8 mouse cellular contexts compared by ENCODE assay signal in genomic region chr8:84662581-84663065, GRCm38 (mm10). TPM values are rescaled to one million over a fixed set of nuclear protein-coding genes. Genes with fewer than 3 reads are reported as not detected.
DNase-seq lines count a peak whose midpoint lies in the region; ATAC-seq and TF ChIP-seq lines count a peak whose summit lies in the region.

TSS of gene Ier2 (minus strand) at chr8:84662852.

- H3K9me3 ChIP-seq in heart, embryonic 11.5 days (replicated peaks; ENCODE audit: control insufficient read depth, low read length), result no peaks in the 10 kb centered on the region
- H3K9me3 ChIP-seq in kidney, embryonic 16.5 days (ENCODE audit: low read length), result no peaks in the 10 kb centered on the region

- WGBS in heart, embryonic 11.5 days (ENCODE audit: insufficient replicate concordance), result under 1% methylated on average over 27 of the region's 27 CpGs
- WGBS in kidney, embryonic 16.5 days, result under 1% methylated on average over 27 of the region's 27 CpGs

- H3K79me2 ChIP-seq in C2C12 (ENCODE audit: control insufficient read depth, insufficient read depth), result peaks cover 61% of the 10 kb centered on the region

- peaks cover 29% of the 10 kb centered on the region for H3K79me3 ChIP-seq in C2C12 (ENCODE audit: low read depth)

- no peaks in the 10 kb centered on the region for H3K27me3 ChIP-seq in C2C12 (ENCODE audit: control insufficient read depth, insufficient read depth, insufficient read length)
- no peaks in the 10 kb centered on the region for H3K27me3 ChIP-seq in heart, embryonic 11.5 days (ENCODE audit: control insufficient read depth, insufficient read depth, low read length)
- H3K27me3 ChIP-seq in kidney, embryonic 16.5 days (ENCODE audit: insufficient read depth, low read length), result no peaks in the 10 kb centered on the region

- H3K36me3 ChIP-seq in C2C12 (ENCODE audit: control insufficient read depth, insufficient read depth), result no peaks in the 10 kb centered on the region
- H3K36me3 ChIP-seq in heart, embryonic 11.5 days (ENCODE audit: control insufficient read depth, insufficient read depth, low read length), result no peaks in the 10 kb centered on the region
- H3K36me3 ChIP-seq in kidney, embryonic 16.5 days (ENCODE audit: insufficient read depth, low read length), result no peaks in the 10 kb centered on the region

- no peak for TF ChIP-seq CTCF in C2C12 (IDR thresholded peaks at IDR 0.05; ENCODE audit: control insufficient read depth, insufficient read depth, insufficient read length)
- TF ChIP-seq CTCF in brain, embryonic 14.5 days (IDR thresholded peaks at IDR 0.05; ENCODE audit: borderline replicate concordance, extremely low read depth, insufficient read depth, insufficient read length), result no peak

- peak within 1 kb of the TSS; percentile 93 for H3K4me2 ChIP-seq in heart, embryonic 11.5 days
- peak within 1 kb of the TSS; percentile 72 for H3K4me2 ChIP-seq in kidney, embryonic 16.5 days (replicated peaks; ENCODE audit: low read depth, low read length)

- H3K4me1 ChIP-seq in heart, embryonic 11.5 days (ENCODE audit: control insufficient read depth, insufficient read depth, low read length), result peaks cover 34% of the 10 kb centered on the region
- H3K4me1 ChIP-seq in kidney, embryonic 16.5 days (ENCODE audit: insufficient read depth, low read length), result peaks cover 32% of the 10 kb centered on the region

- H3K4me3 ChIP-seq in C2C12 (ENCODE audit: insufficient read depth, poor library complexity, severe bottlenecking), result peak within 1 kb of the TSS; percentile 83
- H3K4me3 ChIP-seq in heart, embryonic 11.5 days (ENCODE audit: low read depth, low read length), result peak within 1 kb of the TSS; percentile 95
- peak within 1 kb of the TSS; percentile 80 for H3K4me3 ChIP-seq in kidney, embryonic 16.5 days (ENCODE audit: low read length)

- H3K9ac ChIP-seq in heart, embryonic 11.5 days (ENCODE audit: low read depth, low read length), result peak within 1 kb of the TSS; percentile 98
- H3K9ac ChIP-seq in kidney, embryonic 16.5 days (replicated peaks; ENCODE audit: low read length), result peak within 1 kb of the TSS; percentile 74

- DNase-seq in brain, embryonic 14.5 days (ENCODE audit: low read depth), result peak; percentile 98
- peak; percentile 94 for DNase-seq in liver
- peak; percentile 90 to 96 for DNase-seq in monocyte, adult 2 months (ENCODE audit: low read depth in 1 of 2, low spot score in 2 of 2)
- DNase-seq in spleen, postnatal 14 days (ENCODE audit: low spot score in 2 of 2), result peak; percentile 87 to 89

- TF ChIP-seq POLR2A in brain, embryonic 14.5 days (IDR thresholded peaks at IDR 0.05; ENCODE audit: borderline replicate concordance, extremely low read depth, insufficient read depth, insufficient read length, poor library complexity, severe bottlenecking), result peak; percentile 81; the same call in 1 of the 2 replicates

- ATAC-seq in erythroblast, adult 5-6 weeks (replicated peaks; ENCODE audit: low FRiP score, poor library complexity, severe bottlenecking), result peak; percentile 70
- peak; percentile 69 for ATAC-seq in heart, embryonic 11.5 days (replicated peaks; ENCODE audit: insufficient number of reproducible peaks, low FRiP score, low TSS enrichment)
- ATAC-seq in kidney, embryonic 16.5 days (ENCODE audit: low FRiP score, low TSS enrichment), result peak; percentile 74

- peak within 1 kb of the TSS; percentile 96 for H3K27ac ChIP-seq in heart, embryonic 11.5 days (ENCODE audit: low read depth, low read length)
- peak within 1 kb of the TSS; percentile 97 for H3K27ac ChIP-seq in kidney, embryonic 16.5 days (ENCODE audit: low read length)

- H3ac ChIP-seq in C2C12 (ENCODE audit: control insufficient read depth, insufficient read length, low read depth), result peak within 1 kb of the TSS; percentile 88

TF ChIP-seq in C2C12, 6 proteins besides CTCF, POLR2A, EP300 and RAD21:
- TF ChIP-seq CEBPB (IDR thresholded peaks at IDR 0.05; ENCODE audit: low read depth) (no peak), FOSL1 (IDR thresholded peaks at IDR 0.05; ENCODE audit: insufficient read depth, low read length, poor library complexity, severe bottlenecking) (no peak)

RNA-seq across cellular contexts. Expression of gene Ier2, which starts in this region (rescaled TPM):
- 61.4 TPM for polyA plus RNA-seq in C2C12 (2012; fragmentation: generic; extraction: Trizol)
- 7.3 and 11.0 TPM in 2 replicates for polyA plus RNA-seq in brain, embryonic 14.5 days (2012; rRNA removed)
- 17.8 and 22.9 TPM in 2 replicates for total RNA-seq in erythroblast, adult 5-6 weeks (2015; ENCODE audit: low replicate concordance)
- total RNA-seq in erythroblast, adult 5-6 weeks (2017; ENCODE audit: low replicate concordance), result 9.2 and 14.8 TPM in 2 replicates
- 52.3 and 55.9 TPM in 2 replicates for polyA plus RNA-seq in heart, embryonic 11.5 days (2014; fragmentation: Nextera tagmentation; extraction: Ambion mirVana)
- polyA plus RNA-seq in kidney, embryonic 16.5 days (2015; fragmentation: Nextera tagmentation; extraction: Ambion mirVana), result 73.5 and 78.0 TPM in 2 replicates

Comparison
In these comparisons a context has a peak if more than half of its experiments do, and no peak if none do; other contexts are left out.
1. Peak in every context shown above with its lines: DNase-seq, ATAC-seq, H3K4me3 ChIP-seq and H3K27ac ChIP-seq.